Mouse (Mus musculus): ENCODE measurements at regions not wholly inside any gene's neighbourhood (a gene's known extent, or its start where the extent isn't known, plus 50 kb on each side); places are given as distances from the start of the nearest gene placed in this dataset.

GRCm38 (mm10) chr13:59196311-59196710, 388.7 kb downstream of the Agtpbp1 start:
- 63% methylated on average over 5 of the region's 5 CpGs for WGBS
- DNase-seq (ENCODE audit: low spot score) (no peak), ATAC-seq (ENCODE audit: low FRiP score, low TSS enrichment) (no peak)
- Histone ChIP-seq H3K36me3 (ENCODE audit: control insufficient read depth, insufficient read depth, low read length) (no peaks in the 10 kb centered on the region), H3K9me3 (ENCODE audit: control insufficient read depth, low read length) (no peaks in the 10 kb centered on the region), H3K4me3 (ENCODE audit: low read depth, low read length) (no peak overlapping the region), H3K9ac (ENCODE audit: low read length) (no peak overlapping the region), H3K27me3 (ENCODE audit: control insufficient read depth, insufficient read depth, low read length) (no peaks in the 10 kb centered on the region), H3K4me2 (replicated peaks; ENCODE audit: low read depth) (no peak overlapping the region), H3K27ac (replicated peaks) (no peak overlapping the region), H3K4me1 (replicated peaks; ENCODE audit: control insufficient read depth, insufficient read depth) (no peaks in the 10 kb centered on the region)
- TF ChIP-seq CTCF (IDR thresholded peaks at IDR 0.05; ENCODE audit: low read depth): no peak
- no peak for TF ChIP-seq EP300 (optimal IDR thresholded peaks at IDR 0.05)

GRCm38 (mm10) chr13:59188431-59188830, 382.1 kb downstream of the Ntrk2 start:
- H3K4me1 ChIP-seq (replicated peaks; ENCODE audit: control insufficient read depth, insufficient read depth): no peaks in the 10 kb centered on the region
- H3K9ac ChIP-seq (ENCODE audit: low read length): no peak overlapping the region
- ATAC-seq (ENCODE audit: low FRiP score, low TSS enrichment) (no peak), DNase-seq (ENCODE audit: low spot score) (no peak)
- 83% methylated on average over 11 of the region's 11 CpGs for WGBS
- H3K36me3 ChIP-seq (ENCODE audit: control insufficient read depth, insufficient read depth, low read length): no peaks in the 10 kb centered on the region
- H3K27ac ChIP-seq (replicated peaks): no peak overlapping the region
- no peak for TF ChIP-seq EP300 (optimal IDR thresholded peaks at IDR 0.05)
- TF ChIP-seq CTCF (IDR thresholded peaks at IDR 0.05; ENCODE audit: low read depth): no peak
- no peak overlapping the region for H3K4me3 ChIP-seq (ENCODE audit: low read depth, low read length)
- no peak overlapping the region for H3K4me2 ChIP-seq (replicated peaks; ENCODE audit: low read depth)
- no peaks in the 10 kb centered on the region for H3K9me3 ChIP-seq (ENCODE audit: control insufficient read depth, low read length)
- H3K27me3 ChIP-seq (ENCODE audit: control insufficient read depth, insufficient read depth, low read length): no peaks in the 10 kb centered on the region

All from stomach, postnatal 0 days (tissue).